Mouse (Mus musculus): ENCODE measurements around the gene Srsf2.

The Srsf2 gene

DNA sequence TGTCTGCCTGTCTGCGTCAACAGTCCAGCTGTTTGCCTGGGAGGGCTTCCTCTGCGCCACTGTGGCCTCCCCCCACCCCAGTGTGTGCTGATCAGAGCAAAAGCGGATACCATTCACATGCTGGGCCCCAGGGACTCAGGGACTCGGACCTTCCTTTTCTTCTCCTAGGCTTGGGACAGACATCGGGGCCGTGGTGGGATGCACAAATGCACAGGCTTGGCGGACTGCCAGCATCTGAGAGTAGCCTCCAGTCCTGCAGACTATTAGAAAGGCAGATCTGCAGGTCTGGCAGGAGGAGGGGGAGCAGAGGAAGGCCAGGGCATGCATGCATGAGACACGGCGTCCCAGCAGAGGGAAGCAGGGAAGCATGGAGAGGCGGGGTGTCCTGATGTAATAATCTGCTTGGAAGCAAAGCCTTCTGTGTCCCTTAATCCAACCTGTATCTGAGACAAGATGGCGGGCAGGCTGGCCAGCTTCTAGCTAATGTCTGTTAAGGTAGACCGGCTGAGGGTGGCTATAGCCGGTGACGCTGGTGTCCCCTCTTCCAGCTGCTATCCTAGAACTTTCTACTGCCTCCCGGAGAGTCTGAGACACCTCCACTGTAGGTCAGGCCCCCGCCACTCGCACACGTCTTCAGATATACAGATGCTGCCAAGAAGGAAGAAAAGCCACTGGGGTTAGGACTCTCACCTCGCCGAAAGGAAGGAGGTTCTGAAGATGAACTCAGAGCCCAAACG is 39.9 kb downstream of the Srsf2 start:
- Histone ChIP-seq H3K27me3 (ENCODE audit: control insufficient read depth, insufficient read depth, low read length, poor library complexity, severe bottlenecking) (no peaks in the 10 kb centered on the region), H3K36me3 (ENCODE audit: control insufficient read depth, insufficient read depth, low read length, poor library complexity, severe bottlenecking) (no peaks in the 10 kb centered on the region)
- no peak for DNase-seq (ENCODE audit: low read depth, low spot score)

DNA sequence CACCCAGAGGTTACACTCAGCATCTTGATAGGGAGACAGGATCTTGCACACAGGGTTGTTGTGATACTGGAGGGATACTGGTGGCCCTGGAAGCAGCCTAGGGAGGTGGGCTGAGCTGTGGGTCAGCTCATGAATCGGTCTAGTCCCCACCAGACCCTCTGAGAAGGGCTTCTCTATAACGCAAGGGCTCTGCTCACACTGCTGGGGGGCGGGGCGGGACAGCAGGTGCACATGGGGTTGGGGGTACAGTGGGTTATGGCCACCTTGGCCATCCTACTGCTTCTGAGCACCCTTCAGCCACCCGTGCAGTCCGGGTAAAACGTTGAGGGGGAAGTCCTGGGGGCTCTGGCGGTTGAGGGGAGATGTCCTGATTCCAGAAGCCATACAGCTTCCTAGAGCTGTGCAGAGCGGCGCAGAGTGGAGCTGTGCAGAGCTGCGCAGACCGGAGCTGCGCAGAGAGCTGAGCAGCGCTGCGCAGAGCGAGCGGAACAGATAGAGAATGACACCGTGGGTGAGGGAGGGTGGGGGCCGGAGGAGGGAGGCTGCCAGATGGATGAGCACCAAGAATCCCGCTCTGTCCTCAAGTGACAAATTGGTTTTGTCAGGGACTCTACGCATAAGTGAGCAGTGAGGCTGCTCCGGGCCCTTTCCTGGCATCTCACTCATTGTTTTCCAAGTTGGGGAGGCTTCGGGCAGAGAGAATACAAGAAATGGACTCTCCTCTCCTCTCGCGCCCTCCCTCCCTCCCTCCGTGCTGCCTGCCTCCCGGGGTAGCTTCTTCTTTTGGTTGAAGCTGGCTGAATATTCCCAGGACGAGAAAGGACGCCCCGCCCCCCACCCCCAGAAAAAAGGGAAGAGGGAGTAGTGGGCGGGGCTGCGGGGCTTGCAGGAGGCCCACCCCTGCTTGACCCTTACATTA is 41.7 kb downstream of the Srsf2 start:
- H3K27me3 ChIP-seq (ENCODE audit: control insufficient read depth, insufficient read depth, low read length, poor library complexity, severe bottlenecking): no peaks in the 10 kb centered on the region
- H3K36me3 ChIP-seq (ENCODE audit: control insufficient read depth, insufficient read depth, low read length, poor library complexity, severe bottlenecking): no peaks in the 10 kb centered on the region
- DNase-seq (ENCODE audit: low read depth, low spot score): peak; percentile 39

DNA sequence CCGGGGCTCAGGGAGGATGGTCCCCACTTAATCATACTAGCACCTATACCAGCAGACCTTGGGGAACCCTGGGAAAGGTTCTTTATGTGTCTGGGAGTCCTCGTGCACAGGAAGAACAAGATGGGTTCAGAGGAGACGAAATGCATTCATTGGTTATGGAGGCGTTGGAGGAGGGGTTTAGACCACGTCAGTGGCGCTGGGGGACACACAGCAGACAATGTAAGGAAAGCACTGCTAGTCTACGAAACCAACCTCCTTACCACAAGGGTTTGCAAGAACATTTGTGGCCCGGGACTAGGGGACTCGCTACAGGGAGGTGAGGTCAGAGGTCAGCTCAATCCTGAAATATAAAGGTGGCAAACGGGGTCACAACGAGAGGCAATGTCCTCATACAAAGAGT is 42.4 kb downstream of the Srsf2 start:
- H3K36me3 ChIP-seq (ENCODE audit: control insufficient read depth, insufficient read depth, low read length, poor library complexity, severe bottlenecking): no peaks in the 10 kb centered on the region
- DNase-seq (ENCODE audit: low read depth, low spot score): no peak

DNA sequence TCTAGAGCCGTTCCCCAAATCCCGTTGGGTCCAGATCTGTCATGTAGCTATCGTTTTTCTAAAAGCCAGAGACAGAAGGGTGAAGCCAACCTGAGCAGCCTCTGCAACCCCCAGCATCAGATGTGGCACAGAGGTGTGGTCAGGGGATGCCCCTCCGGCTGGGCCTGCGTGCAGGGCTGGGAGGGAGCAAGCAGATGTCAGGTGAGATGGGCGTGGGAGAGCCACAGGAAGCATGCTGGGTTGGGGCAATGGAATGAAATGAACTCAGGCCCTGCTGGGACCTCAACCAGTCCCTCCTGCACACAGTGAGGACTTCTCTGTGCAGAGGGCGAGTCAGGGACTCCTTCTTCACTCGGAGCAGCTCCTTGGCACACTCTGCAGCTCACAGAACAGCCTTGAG is 43.4 kb downstream of the Srsf2 start:
- no peaks in the 10 kb centered on the region for H3K27me3 ChIP-seq (ENCODE audit: control insufficient read depth, insufficient read depth, low read length, poor library complexity, severe bottlenecking)
- no peak for DNase-seq (ENCODE audit: low read depth, low spot score)
- no peaks in the 10 kb centered on the region for H3K36me3 ChIP-seq (ENCODE audit: control insufficient read depth, insufficient read depth, low read length, poor library complexity, severe bottlenecking)

More for the DNA sequence above, 42.4 kb downstream of the Srsf2 start:
- H3K27me3 ChIP-seq (ENCODE audit: control insufficient read depth, insufficient read depth, low read length, poor library complexity, severe bottlenecking): no peaks in the 10 kb centered on the region

DNA sequence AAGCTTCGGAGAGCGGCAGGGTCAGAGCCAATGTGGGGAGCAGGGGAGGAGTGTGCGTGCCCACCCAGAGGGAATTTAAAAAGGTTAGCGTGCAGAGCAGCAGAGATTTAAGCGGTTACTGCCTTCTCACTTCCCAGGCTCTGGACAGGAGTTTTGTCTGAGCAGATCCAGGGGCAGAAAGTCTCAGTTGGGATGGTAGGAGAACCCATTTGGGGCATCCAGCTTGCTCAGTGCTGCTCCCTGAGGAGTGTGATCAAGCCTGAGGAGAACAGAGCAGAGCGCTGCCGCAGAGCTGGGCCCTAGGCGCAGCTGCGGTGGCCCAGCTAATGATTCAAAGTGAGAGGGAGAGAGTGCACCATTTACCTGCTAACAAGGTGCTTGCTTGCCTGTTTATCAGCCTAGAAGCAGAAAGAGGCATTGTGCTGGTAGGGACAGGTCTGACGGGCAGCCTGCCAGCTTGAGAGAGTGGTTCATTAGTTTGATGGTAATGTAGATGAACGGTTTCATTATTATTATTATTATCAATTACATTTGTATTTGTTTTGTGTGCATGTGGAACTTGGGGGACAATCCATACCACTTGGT is 44.0 kb downstream of the Srsf2 start:
- H3K27me3 ChIP-seq (ENCODE audit: control insufficient read depth, insufficient read depth, low read length, poor library complexity, severe bottlenecking): no peaks in the 10 kb centered on the region

DNA sequence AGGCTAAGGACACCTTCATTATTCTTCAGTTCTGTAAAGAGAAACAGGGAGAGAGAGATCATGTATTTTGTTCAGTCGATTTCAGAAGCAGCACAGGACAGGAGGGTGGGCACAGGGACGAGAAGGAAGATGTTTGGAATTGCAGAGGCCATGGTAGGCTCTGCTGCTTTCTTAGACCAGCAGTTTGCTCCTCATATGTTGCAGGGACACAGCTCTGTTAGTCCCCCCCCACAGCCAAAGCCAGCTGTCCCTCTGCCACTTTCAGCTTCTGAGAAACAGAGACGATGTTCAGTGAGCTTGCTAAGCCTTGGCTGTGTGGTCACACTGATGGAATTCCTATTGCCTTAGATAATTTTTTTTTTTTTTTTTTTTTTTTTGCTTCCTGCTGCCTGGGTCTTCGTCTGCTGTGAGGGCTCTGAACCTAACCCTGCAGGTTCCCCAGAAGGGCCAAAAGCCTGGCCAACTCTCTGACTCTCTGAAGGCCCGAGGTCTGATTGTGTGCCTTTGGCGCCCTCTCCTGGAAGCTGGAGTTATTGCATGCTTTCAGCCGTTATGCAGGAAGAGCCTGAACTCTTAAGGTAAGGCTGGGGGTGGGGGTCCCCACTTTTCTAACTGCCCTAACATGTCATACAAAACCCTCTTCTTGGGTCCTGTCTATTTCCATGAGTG is 44.8 kb downstream of the Srsf2 start:
- H3K27me3 ChIP-seq (ENCODE audit: control insufficient read depth, insufficient read depth, low read length, poor library complexity, severe bottlenecking): no peaks in the 10 kb centered on the region
- no peaks in the 10 kb centered on the region for H3K36me3 ChIP-seq (ENCODE audit: control insufficient read depth, insufficient read depth, low read length, poor library complexity, severe bottlenecking)
- DNase-seq (ENCODE audit: low read depth, low spot score): peak; percentile 80

More for the DNA sequence above, 44.0 kb downstream of the Srsf2 start:
- H3K36me3 ChIP-seq (ENCODE audit: control insufficient read depth, insufficient read depth, low read length, poor library complexity, severe bottlenecking): no peaks in the 10 kb centered on the region
- DNase-seq (ENCODE audit: low read depth, low spot score): no peak

DNA sequence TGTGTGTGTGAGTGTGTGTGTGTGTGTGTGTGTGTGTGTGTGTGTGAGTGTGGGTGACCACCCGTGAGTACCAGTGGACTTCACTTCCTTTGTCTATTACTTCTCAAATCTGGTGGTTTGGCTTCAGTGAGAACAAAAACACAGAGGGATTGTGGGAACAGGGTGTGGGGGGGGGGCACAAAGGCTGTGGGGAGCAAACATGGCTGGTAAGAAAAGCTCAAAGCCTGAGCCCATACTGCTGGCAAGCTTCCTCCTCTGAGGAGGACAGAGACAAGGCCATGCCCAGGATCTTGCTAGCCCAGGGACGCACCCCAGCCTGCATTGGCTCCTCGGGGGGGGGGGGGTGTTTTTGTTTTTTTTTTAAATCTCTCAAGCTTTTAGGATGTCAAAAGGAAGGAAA is 45.4 kb downstream of the Srsf2 start:
- DNase-seq (ENCODE audit: low read depth, low spot score): no peak
- no peaks in the 10 kb centered on the region for H3K27me3 ChIP-seq (ENCODE audit: control insufficient read depth, insufficient read depth, low read length, poor library complexity, severe bottlenecking)
- no peaks in the 10 kb centered on the region for H3K36me3 ChIP-seq (ENCODE audit: control insufficient read depth, insufficient read depth, low read length, poor library complexity, severe bottlenecking)

DNA sequence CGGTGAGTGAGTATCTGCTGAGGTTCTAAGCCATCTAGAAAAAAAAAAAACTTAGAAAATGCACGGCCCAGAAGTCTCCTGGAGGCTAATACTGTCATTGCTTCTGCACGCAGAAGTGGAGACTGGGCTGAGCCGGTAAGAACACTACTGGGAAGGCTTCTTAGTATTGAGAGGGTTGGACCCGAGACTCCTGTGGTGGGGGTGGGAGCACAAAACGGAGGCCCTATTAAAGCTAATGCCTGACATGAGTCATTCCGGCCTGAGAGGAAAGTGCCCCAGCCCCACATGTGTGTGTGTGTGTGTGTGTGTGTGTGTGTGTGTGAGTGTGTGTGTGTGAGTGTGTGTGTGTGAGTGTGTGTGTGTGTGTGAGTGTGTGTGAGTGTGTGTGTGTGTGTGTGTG is 45.8 kb downstream of the Srsf2 start:
- Histone ChIP-seq H3K27me3 (ENCODE audit: control insufficient read depth, insufficient read depth, low read length, poor library complexity, severe bottlenecking) (no peaks in the 10 kb centered on the region), H3K36me3 (ENCODE audit: control insufficient read depth, insufficient read depth, low read length, poor library complexity, severe bottlenecking) (no peaks in the 10 kb centered on the region)
- no peak for DNase-seq (ENCODE audit: low read depth, low spot score)

DNA sequence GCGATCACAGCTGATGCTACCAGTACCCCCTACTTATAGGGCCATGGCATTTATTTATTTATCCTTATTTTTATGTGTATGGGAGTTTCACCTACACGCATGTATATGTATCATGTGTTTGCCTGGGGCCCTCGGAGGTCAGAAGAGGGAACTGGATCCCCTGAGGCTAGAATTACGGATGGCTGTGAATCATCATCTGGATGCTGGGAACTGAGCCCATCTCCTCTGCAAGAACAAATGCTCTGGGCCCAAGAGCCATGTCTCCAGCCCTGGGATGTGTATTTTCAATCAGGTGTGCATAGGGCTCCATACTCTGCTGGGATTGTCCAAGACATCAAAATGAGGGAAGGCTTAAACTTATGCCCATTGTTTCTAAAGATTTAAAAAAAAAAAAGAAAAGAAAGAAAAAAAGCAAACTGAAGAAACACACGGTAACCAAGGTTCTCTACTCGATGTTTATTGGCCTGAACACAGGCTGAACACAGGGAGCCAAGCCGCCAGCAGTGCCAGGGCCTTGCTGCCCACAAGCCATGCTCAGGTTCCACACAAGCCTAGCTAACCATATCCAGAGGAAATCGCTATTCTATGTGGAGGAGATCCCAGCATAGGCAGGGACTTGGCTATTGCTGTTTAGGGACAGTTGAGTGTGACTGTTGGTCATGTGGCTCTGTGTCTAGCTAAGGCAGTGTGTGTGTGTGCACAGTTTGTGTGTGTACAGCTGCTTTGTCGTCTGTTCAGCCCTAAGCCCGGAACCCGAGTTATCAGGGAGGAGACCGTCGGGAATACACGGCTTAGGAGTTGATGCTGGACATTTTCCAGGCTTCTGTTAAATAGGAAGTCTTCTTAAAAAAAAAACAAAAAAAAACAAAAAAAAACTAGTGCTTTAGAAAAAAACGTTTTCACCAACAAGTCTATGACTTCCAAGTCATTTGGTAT is 46.5 kb downstream of the Srsf2 start:
- DNase-seq (ENCODE audit: low read depth, low spot score): no peak
- H3K36me3 ChIP-seq (ENCODE audit: control insufficient read depth, insufficient read depth, low read length, poor library complexity, severe bottlenecking): no peaks in the 10 kb centered on the region
- H3K27me3 ChIP-seq (ENCODE audit: control insufficient read depth, insufficient read depth, low read length, poor library complexity, severe bottlenecking): no peaks in the 10 kb centered on the region

DNA sequence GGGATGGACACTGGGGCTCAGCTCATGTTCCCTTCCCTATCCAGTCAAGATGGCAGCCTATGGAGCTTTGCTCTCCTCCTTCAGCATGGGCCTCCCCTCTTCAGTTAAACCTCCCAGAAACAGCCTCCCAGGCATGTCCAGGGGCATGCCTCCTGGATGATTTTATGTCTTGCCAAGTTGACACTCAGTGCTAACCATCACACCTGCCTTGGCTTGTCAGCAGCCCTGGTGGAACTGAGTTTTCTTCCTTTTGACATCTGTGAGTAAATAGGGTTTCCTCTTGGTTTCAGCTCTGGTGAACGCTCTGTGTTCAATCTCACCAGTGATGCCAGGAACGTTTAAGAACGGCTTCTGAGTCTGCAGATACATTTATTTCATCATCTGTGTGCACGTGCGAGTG is 50.2 kb downstream of the Srsf2 start:
- Histone ChIP-seq H3K27me3 (ENCODE audit: control insufficient read depth, insufficient read depth, low read length, poor library complexity, severe bottlenecking) (no peaks in the 10 kb centered on the region), H3K36me3 (ENCODE audit: control insufficient read depth, insufficient read depth, low read length, poor library complexity, severe bottlenecking) (no peaks in the 10 kb centered on the region)
- DNase-seq (ENCODE audit: low read depth, low spot score): no peak

DNA sequence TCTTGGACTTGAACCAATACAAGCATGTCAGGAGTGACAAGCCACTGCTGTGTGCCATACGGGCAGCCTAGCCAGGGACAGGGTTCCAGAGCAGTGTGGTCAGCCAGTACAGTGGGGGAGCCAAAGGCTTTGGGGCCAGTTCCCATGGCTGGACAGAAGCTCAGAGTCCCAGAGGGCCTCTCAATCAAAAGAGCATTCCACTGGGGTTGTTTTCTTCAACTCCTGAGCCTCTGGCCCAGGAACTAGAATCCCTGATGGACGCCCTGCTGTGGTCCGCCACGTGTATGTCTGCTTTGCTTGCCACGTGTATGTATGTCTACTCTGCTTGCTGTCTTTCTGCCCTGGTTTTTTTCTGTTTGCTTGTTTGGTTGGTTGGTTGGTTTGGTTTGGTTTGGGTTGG is 51.8 kb downstream of the Srsf2 start:
- Histone ChIP-seq H3K27me3 (ENCODE audit: control insufficient read depth, insufficient read depth, low read length, poor library complexity, severe bottlenecking) (no peaks in the 10 kb centered on the region), H3K36me3 (ENCODE audit: control insufficient read depth, insufficient read depth, low read length, poor library complexity, severe bottlenecking) (no peaks in the 10 kb centered on the region; the same call in 1 of the 2 replicates)
- DNase-seq (ENCODE audit: low read depth, low spot score): no peak
